In the genomic region with DNA sequence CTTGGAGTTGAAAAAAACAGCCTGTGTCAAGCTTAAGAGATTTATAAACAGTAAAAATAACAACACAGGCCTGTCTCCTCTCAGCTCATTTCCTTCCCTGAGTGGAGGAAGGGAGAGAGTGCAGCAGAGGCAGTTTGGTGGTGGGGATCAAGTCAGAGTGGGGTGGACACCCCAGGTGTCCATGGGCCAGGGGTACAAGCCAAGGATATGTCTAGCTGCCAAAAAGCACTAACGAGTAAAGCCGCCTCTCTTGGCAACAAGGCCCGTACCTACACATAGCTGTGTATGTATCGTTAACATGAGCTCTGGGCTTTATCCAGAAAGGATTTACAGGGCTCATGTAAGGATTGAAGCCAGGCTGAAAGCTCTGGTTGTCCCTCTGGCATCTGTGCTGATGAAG, we compare ENCODE assay signal across 13 mouse cellular contexts. TPM values are rescaled to one million over a fixed set of nuclear protein-coding genes. Genes with fewer than 3 reads are reported as not detected.
A peak's percentile ranks its signal among the peaks of the same experiment; 100 is the strongest.
DNase-seq lines count a peak whose midpoint lies in the region; ATAC-seq and TF ChIP-seq lines count a peak whose summit lies in the region.
"Had no signal": no experiment of that assay in that cellular context is flagged by ENCODE, and none has a peak within 500 bp of the region (broad histone marks: within the 10 kb centered on the region; RNA-seq: fewer than 3 reads in every experiment).

No protein-coding gene starts in this region.

- H3K9me3 ChIP-seq in forebrain, embryonic 12.5 days, result no peaks in the 10 kb centered on the region
- H3K9me3 ChIP-seq in limb, embryonic 10.5 days (replicated peaks), result no peaks in the 10 kb centered on the region
- no peaks in the 10 kb centered on the region for H3K9me3 ChIP-seq in neural tube, embryonic 15.5 days (replicated peaks)

- no peak overlapping the region for H3K4me3 ChIP-seq in forebrain, embryonic 12.5 days (replicated peaks)
- no peak overlapping the region for H3K4me3 ChIP-seq in limb, embryonic 10.5 days
- H3K4me3 ChIP-seq in neural tube, embryonic 15.5 days (replicated peaks), result no peak overlapping the region
- H3K4me3 ChIP-seq in gastrocnemius, adult 2 months, result no peak overlapping the region

- intact Hi-C loops in left cerebral cortex, postnatal 4 days (cut with DNase I), result no loop called here
- intact Hi-C loops in left cerebral cortex, postnatal 25 days (cut with DNase I), result no loop called here
- intact Hi-C loops in gastrocnemius, adult 2 months (cut with DNase I), result no loop called here
- intact Hi-C loops in heart, postnatal 25 days (cut with DNase I), result no loop called here

- peaks cover 4% of the 10 kb centered on the region; the same call in 1 of the 2 replicates for H3K27me3 ChIP-seq in forebrain, embryonic 12.5 days
- H3K27me3 ChIP-seq in limb, embryonic 10.5 days (ENCODE audit: low read depth, poor library complexity, severe bottlenecking), result no peaks in the 10 kb centered on the region
- no peaks in the 10 kb centered on the region for H3K27me3 ChIP-seq in neural tube, embryonic 15.5 days (replicated peaks)

- H3K4me2 ChIP-seq in forebrain, embryonic 12.5 days, result no peak overlapping the region
- H3K4me2 ChIP-seq in neural tube, embryonic 15.5 days, result no peak overlapping the region

- TF ChIP-seq CTCF in gastrocnemius, adult 2 months (IDR thresholded peaks at IDR 0.05), result no peak

- H3K4me1 ChIP-seq in forebrain, embryonic 12.5 days, result peaks cover 69% of the 10 kb centered on the region
- H3K4me1 ChIP-seq in limb, embryonic 10.5 days, result peaks cover 63% of the 10 kb centered on the region
- H3K4me1 ChIP-seq in neural tube, embryonic 15.5 days, result peaks cover 54% of the 10 kb centered on the region

- peak; percentile 25 for DNase-seq in left cerebral cortex, postnatal 4 days
- DNase-seq in left cerebral cortex, postnatal 25 days (ENCODE audit: low spot score in 2 of 2), result no peak
- no peak for DNase-seq in limb, embryonic 10.5 days (ENCODE audit: low spot score)
- DNase-seq in gastrocnemius, adult 2 months, result no peak
- no peak for DNase-seq in heart, postnatal 25 days (ENCODE audit: low spot score)
- no peak for DNase-seq in embryo, embryonic 10.5 days (ENCODE audit: low spot score)
- DNase-seq: adrenal gland, postnatal 25 days; cerebellum, adult 18-20 months; gastrocnemius, postnatal 14 days; thymus, postnatal 36 days had no signal

- no peak overlapping the region for H3K9ac ChIP-seq in forebrain, embryonic 12.5 days
- no peak overlapping the region for H3K9ac ChIP-seq in neural tube, embryonic 15.5 days (replicated peaks)

- H3K27ac ChIP-seq in forebrain, embryonic 12.5 days, result peak overlapping the region; percentile 63
- peak overlapping the region; percentile 72 for H3K27ac ChIP-seq in limb, embryonic 10.5 days
- H3K27ac ChIP-seq in neural tube, embryonic 15.5 days (replicated peaks), result peak overlapping the region; percentile 54
- no peak overlapping the region for H3K27ac ChIP-seq in gastrocnemius, adult 2 months

- H3K36me3 ChIP-seq in forebrain, embryonic 12.5 days (replicated peaks), result no peaks in the 10 kb centered on the region
- H3K36me3 ChIP-seq in limb, embryonic 10.5 days, result no peaks in the 10 kb centered on the region
- no peaks in the 10 kb centered on the region for H3K36me3 ChIP-seq in neural tube, embryonic 15.5 days

- no peak for ATAC-seq in forebrain, embryonic 12.5 days (ENCODE audit: low FRiP score)
- no peak for ATAC-seq in neural tube, embryonic 15.5 days (ENCODE audit: low FRiP score)
- ATAC-seq: lung, postnatal 0 days had no signal

- WGBS in forebrain, embryonic 12.5 days, result 53% methylated on average over 4 of the region's 4 CpGs
- 60% methylated on average over 4 of the region's 4 CpGs for WGBS in limb, embryonic 10.5 days
- WGBS in neural tube, embryonic 15.5 days, result 58% methylated on average over 4 of the region's 4 CpGs

RNA-seq across cellular contexts. Expression of a gene that starts 42.9 kb away (rescaled TPM):
- 10 to 100 TPM; 47.2 to 47.4 TPM for total RNA-seq in left cerebral cortex, postnatal 4 days (2021)
- 10 to 100 TPM; 36.0 to 40.9 TPM for total RNA-seq in left cerebral cortex, postnatal 25 days (2021)
- 1.8 and 2.2 TPM in 2 replicates for polyA plus RNA-seq in forebrain, embryonic 12.5 days (2016; fragmentation: Nextera tagmentation; extraction: Ambion mirVana)
- 0.10 TPM in 1 of 2 replicates, not detected in the other for polyA plus RNA-seq in limb, embryonic 10.5 days (2016; fragmentation: Nextera tagmentation; extraction: Ambion mirVana)
- polyA plus RNA-seq in neural tube, embryonic 15.5 days (2015; fragmentation: Nextera tagmentation; extraction: Ambion mirVana), result 12.6 and 13.9 TPM in 2 replicates
- under 1 TPM; 0.06 to 0.08 TPM for total RNA-seq in gastrocnemius, adult 2 months (2021)
- total RNA-seq in heart, postnatal 25 days (2021), result under 1 TPM; 0.48 to 0.70 TPM

Comparison
In these comparisons a context has a peak if more than half of its experiments do, and no peak if none do; other contexts are left out.
1. RNA of a gene that starts 42.9 kb away (total RNA-seq): 47.2 to 47.4 TPM in left cerebral cortex, postnatal 4 days and 36.0 to 40.9 TPM in left cerebral cortex, postnatal 25 days; 0.48 to 0.70 TPM in heart, postnatal 25 days and 0.06 to 0.08 TPM in gastrocnemius, adult 2 months; every median in the first group is over 10 times any median in the second.